Mouse (Mus musculus) macrophage (primary cell): ENCODE data around the gene Ltc4s. TPM values are rescaled to one million over a fixed set of nuclear protein-coding genes. Genes with fewer than 3 reads are reported as not detected.

Experiments
- H3K27ac ChIP-seq: fragments of 350-480 bp; formaldehyde crosslinking; 2 replicates; pipeline ENCODE4 v1.9.0; 2021
- H3K36me3 ChIP-seq: fragments of 350-480 bp; formaldehyde crosslinking; 2 replicates; pipeline ENCODE4 v1.9.0; 2021; ENCODE audit errors: inconsistent target
- H3K4me3 ChIP-seq: fragments of 350-480 bp; formaldehyde crosslinking; 2 replicates; pipeline ENCODE4 v1.9.0; 2021; ENCODE audit errors: inconsistent target
- H3K79me2 ChIP-seq: fragments of 350-480 bp; formaldehyde crosslinking; 2 replicates; pipeline ENCODE4 v1.9.0; 2021; ENCODE audit errors: inconsistent target
- WGBS: methylation state at CpG from one replicate; pipeline ENCODE4 v1.1.7; 2026; ENCODE audit warnings: inconsistent platforms; ENCODE audit not compliant: missing documents; 5-methylcytosine and 5-hydroxymethylcytosine counted together
- polyA plus RNA-seq: library from polyadenylated mRNA; stranded (reverse); fragments of 250-400 nt; gene quantifications from 3 replicates; pipeline ENCODE4 v1.2.4, GENCODE M21; 2018; ENCODE audit warnings: inconsistent platforms

The Ltc4s gene
- polyA plus RNA-seq, 1 experiment from 2014 or later = 6.5 TPM

DNA sequence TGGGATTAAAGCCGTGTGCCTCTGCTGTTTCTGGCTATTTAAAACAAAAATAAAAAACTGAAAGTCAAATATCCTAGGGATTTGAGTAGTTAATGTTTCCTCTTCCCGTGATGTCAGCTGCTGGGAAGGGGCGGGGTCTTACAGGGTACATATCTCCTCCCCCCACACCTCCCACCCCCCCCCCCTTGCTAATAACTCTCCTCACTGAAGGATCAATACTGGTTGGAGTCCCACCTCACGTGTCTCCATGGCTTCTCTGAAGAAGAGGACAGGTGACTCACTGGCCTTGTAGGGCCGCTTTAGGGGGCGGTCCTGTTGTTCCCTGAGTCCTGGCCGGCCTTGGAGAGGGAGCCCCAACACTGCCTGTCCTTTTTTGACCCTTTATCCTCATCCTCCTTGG lies 49.7 kb downstream of the Ltc4s start:
- Histone ChIP-seq H3K79me2 (no peaks in the 10 kb centered on the region), H3K4me3 (no peak overlapping the region), H3K27ac (no peak overlapping the region), H3K36me3 (no peaks in the 10 kb centered on the region)
- 97% methylated on average over 7 of the region's 7 CpGs for WGBS

Other genes starting within 250 kb of the Ltc4s start
- gene Rnf130, start 213.3 kb downstream of the Ltc4s start, polyA plus RNA-seq = 245 to 360 TPM (median 267 TPM) in 3 replicates
- 44.0 to 64.7 TPM (median 64.2 TPM) in 3 replicates for gene Tbc1d9b, start 107.2 kb downstream of the Ltc4s start, polyA plus RNA-seq
- 2.3 to 4.9 TPM (median 2.4 TPM) in 3 replicates for gene Mrnip, start 64.2 kb downstream of the Ltc4s start, polyA plus RNA-seq
- gene Sqstm1, start 27.8 kb downstream of the Ltc4s start, polyA plus RNA-seq = 491 to 809 TPM (median 572 TPM) in 3 replicates
- gene Mgat4b, start 27.7 kb downstream of the Ltc4s start, polyA plus RNA-seq = 34.3 to 55.7 TPM (median 49.2 TPM) in 3 replicates
- gene Maml1, start 53.7 kb upstream of the Ltc4s start, polyA plus RNA-seq = 9.9 to 14.8 TPM (median 12.5 TPM) in 3 replicates
- 353 to 731 TPM (median 370 TPM) in 3 replicates for gene Canx, start 87.1 kb upstream of the Ltc4s start, polyA plus RNA-seq
- gene Cby3, start 115.8 kb upstream of the Ltc4s start, polyA plus RNA-seq = not detected in 3 replicates
- gene Hnrnph1, start 138.4 kb upstream of the Ltc4s start, polyA plus RNA-seq = 98.4 to 136 TPM (median 136 TPM) in 3 replicates
- 37.9 to 75.9 TPM (median 39.7 TPM) in 3 replicates for gene Rufy1, start 192.5 kb upstream of the Ltc4s start, polyA plus RNA-seq